Mouse (Mus musculus) liver, adult 2 months (tissue): ENCODE results near the gene Ackr3.

Experiments
- CTCF ChIP-seq: fragments of 200-500 bp; IDR thresholded peaks from 2 replicates; pipeline ENCODE4 v1.5.1; 2011; ENCODE audit warnings: low read depth, low read length, control low read depth
- POLR2A ChIP-seq: fragments of 200-500 bp; IDR thresholded peaks from 2 replicates; pipeline ENCODE4 v1.6.1; 2011; ENCODE audit warnings: low read length, control low read depth; ENCODE audit not compliant: insufficient read depth; ENCODE audit errors: extremely low read depth

- no peak for TF ChIP-seq CTCF
- no peak for TF ChIP-seq POLR2A
Observed at GRCm38 (mm10) chr1:90242444-90242989, 38.7 kb downstream of the Ackr3 start.
